Mouse (Mus musculus): ENCODE measurements around the gene Abcf1. TPM values are rescaled to one million over a fixed set of nuclear protein-coding genes. Genes with fewer than 3 reads are reported as not detected.
"Not testable (repeated sequence)": the region's sequence is repeated elsewhere in the genome, so short reads cannot be mapped to it uniquely, and the experiment has no call there.

Gene Abcf1
- total RNA-seq (2015) (46.1 and 50.1 TPM in 2 replicates), total RNA-seq (2017) (150 and 251 TPM in 2 replicates)

DNA sequence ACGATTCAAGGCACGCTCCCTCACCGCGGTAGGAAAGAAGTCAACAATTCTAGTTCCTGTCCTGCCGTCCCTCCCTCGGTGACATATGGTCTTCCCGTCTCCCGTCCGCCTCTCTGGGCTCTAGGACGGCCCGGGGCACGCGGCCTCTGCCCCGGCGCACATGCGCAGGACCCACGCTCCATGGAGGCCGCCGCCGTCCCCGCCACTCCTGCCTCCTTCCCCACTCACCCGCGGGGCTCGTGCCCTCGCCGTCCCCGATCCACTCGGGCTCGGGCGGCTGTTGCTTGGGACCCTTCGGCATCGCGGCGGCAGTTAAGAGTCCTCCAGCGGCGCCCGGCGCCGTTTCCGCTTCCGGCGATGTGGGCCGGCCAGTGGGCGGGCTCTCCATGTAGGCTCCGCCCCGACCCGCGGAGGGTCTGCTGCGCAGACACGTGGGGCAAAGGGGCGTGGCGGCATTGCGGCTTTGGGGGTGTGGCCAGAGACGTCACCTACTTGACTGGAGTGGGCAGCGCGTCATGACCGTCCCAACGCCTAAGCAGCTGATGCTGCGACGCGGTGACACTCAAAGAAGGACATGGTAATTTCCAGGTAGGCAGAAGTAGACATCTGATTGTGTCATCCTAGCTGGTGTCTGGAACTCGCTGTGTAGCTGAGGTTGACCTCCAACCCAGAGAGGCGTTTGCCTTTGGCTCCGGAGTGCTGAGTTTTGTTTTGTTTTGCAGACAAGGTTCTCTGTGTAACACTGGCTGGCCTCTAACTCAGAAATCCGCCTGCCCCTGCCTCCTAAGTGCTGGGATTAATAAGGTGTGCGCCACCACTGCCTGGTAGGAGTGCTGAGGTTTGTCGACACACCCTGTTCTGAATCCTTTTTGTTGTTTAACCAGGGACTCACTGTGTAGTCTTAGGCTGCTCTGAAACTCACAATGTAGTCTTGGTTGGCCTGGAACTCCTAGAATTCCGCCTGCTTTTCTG lies at the start of gene Abcf1:
Gene Abcf1, minus strand, starts transcription at position 344 of the 972 bp plus-strand sequence.
- ATAC-seq (replicated peaks; ENCODE audit: poor library complexity), result peak; percentile 97

DNA sequence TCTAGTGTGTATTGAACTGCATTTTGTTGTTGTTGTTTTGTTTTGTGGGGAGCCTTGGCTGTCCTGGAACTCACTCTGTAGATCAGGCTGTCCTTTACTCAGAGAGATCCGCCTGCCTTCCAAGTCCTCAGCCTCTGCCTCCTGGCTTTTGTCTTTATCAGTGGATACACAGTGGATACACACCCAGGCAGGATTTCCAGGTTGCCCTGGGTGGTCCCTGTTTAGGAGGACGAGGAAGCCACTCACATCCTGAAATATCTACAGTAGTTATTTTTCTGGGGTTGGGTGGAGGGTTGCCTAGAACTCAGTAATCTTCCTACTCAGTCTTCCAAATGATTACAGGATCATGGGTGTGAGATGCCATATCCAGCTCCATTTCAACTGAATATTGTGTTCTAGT lies 49.4 kb upstream of the Abcf1 start:
- ATAC-seq (replicated peaks; ENCODE audit: poor library complexity), result no peak

GRCm38 (mm10) chr17:36017046-36017445 lies 47.5 kb upstream of the Abcf1 start:
- no peak for ATAC-seq (replicated peaks; ENCODE audit: poor library complexity)

GRCm38 (mm10) chr17:36014977-36015376 lies 45.4 kb upstream of the Abcf1 start:
- no peak for ATAC-seq (replicated peaks; ENCODE audit: poor library complexity)

GRCm38 (mm10) chr17:36004409-36004808 lies 34.8 kb upstream of the Abcf1 start:
- not testable (repeated sequence) for ATAC-seq (replicated peaks; ENCODE audit: poor library complexity)

GRCm38 (mm10) chr17:36003331-36003730 lies 33.8 kb upstream of the Abcf1 start:
- ATAC-seq (replicated peaks; ENCODE audit: poor library complexity), result no peak

DNA sequence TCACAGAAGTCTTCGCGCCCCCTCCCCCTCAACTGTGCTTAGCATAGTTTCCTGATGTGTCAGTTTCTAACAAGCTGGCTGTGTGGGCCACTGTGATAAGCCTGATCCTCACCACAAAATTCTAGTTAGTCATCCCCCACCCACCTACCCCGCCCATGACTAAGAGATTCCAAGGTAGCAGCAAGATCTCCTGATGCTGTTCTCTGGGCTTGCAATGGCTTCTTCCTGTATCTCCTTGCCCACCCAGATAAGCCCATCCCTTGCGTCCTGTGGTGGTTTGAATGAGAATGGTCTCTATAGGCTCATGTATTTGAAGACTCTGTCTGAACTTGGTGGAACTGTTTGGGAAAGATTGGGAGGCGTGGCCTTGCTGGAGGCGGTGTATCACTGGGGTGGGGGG lies 32.4 kb upstream of the Abcf1 start:
- ATAC-seq (replicated peaks; ENCODE audit: poor library complexity), result peak; percentile 55

GRCm38 (mm10) chr17:36001121-36001897 lies 31.7 kb upstream of the Abcf1 start:
- no peak for ATAC-seq (replicated peaks; ENCODE audit: poor library complexity)

- no peak for ATAC-seq (replicated peaks; ENCODE audit: poor library complexity)
Observed at GRCm38 (mm10) chr17:36000349-36000748, 30.8 kb upstream of the Abcf1 start.

GRCm38 (mm10) chr17:35999356-35999755 lies 29.8 kb upstream of the Abcf1 start:
- ATAC-seq (replicated peaks; ENCODE audit: poor library complexity), result peak; percentile 4; the same call in 1 of the 2 replicates

GRCm38 (mm10) chr17:35998545-35999305 lies 29.2 kb upstream of the Abcf1 start:
- ATAC-seq (replicated peaks; ENCODE audit: poor library complexity), result no peak

GRCm38 (mm10) chr17:35997713-35998510 lies 28.4 kb upstream of the Abcf1 start:
- ATAC-seq (replicated peaks; ENCODE audit: poor library complexity), result peak; percentile 32

DNA sequence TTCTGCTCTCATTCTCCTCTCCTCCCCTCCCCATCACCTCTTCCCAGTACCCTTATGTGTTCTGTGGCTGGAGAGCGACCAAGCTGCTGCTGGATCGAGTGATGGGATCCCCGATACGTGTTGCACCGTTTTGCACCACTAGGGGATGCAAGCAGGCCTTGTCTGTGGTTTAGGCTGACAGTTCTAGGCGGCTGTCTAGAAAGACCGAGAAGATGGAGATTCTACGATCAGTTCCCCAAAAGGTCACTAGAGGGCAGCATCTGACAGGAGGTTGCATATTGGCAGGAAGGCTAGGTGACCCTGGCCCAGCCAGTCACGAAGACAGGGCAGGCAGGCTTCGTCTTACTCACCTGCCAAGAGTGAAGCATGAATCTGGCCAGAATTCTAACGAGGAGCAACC lies 27.4 kb upstream of the Abcf1 start:
- ATAC-seq (replicated peaks; ENCODE audit: poor library complexity), result peak; percentile 60

DNA sequence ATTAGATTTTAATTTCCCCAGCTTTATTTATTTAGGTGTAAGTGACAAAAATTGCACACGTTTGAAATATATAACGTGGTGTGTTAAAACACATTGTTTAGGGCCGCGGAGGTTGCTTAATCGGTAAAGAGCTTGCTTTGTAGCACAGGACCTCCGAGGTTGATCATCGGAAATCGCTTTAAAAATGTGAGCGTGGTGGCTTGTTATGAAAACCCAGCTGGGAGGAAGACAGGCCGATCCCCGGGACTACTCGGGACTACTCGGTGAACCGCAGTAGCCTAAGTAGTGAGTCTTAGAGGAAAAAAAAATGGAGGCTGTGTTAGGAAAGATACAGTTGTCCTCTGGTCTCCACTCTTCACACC lies 25.3 kb upstream of the Abcf1 start:
- ATAC-seq (replicated peaks; ENCODE audit: poor library complexity), result no peak

DNA sequence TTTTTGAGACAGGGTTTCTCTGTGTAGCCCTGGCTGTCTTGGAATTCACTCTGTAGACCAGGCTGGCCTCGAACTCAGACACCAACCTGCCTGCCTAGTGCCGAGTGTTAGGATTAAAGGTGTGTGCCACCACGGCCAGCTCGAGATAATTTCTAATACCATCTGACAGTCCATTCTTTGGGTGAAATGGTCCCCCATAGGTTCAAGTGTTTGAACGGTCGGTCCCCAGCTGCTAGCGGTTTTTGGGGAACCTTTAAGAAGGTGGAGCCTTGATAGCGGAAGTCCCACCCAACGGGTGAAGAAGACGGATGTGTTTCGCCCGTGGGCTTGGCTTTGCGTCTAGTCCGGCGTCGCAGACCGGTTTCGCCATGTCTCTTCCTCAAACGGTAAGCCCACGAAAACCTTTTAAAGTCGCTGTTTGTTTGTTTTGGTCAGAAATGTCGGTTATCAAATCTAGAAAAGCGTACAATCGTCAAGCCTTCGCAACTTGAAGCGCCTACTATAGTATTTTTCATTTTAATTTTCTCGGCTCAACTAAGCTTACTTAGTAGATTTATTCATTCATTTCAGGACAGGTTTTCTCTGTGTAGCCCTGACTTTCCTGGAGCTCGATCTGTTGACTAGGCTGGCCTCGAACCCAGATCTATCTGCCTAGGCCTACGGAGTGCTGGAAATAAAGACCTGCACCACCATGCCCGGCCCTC lies 24.8 kb upstream of the Abcf1 start:
- peak; percentile 54 for ATAC-seq (replicated peaks; ENCODE audit: poor library complexity)

GRCm38 (mm10) chr17:35993675-35994074 lies 24.1 kb upstream of the Abcf1 start:
- ATAC-seq (replicated peaks; ENCODE audit: poor library complexity), result peak; percentile 66

- no peak for ATAC-seq (replicated peaks; ENCODE audit: poor library complexity)
Observed at GRCm38 (mm10) chr17:35991781-35992180, 22.2 kb upstream of the Abcf1 start.

DNA sequence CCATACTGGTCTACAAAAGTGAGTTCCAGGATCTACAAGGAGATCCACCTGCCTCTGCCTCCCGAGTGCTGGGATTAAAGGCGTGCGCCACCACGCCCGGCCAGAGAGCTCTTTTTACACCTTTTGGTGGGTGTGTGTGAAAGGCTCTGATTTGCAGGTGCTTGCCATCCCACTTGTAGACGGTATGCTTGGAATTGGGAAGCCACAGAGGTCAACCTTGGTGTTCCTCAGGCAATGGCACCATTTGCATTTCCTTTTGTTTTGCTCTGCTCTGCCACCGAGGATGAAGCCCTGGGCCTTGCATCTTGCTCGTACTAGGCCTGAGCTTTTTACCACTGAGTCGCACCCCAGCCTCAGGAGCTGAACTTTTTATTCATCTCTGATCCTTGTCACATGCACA lies 12.2 kb upstream of the Abcf1 start:
- no peak for ATAC-seq (replicated peaks; ENCODE audit: poor library complexity)

DNA sequence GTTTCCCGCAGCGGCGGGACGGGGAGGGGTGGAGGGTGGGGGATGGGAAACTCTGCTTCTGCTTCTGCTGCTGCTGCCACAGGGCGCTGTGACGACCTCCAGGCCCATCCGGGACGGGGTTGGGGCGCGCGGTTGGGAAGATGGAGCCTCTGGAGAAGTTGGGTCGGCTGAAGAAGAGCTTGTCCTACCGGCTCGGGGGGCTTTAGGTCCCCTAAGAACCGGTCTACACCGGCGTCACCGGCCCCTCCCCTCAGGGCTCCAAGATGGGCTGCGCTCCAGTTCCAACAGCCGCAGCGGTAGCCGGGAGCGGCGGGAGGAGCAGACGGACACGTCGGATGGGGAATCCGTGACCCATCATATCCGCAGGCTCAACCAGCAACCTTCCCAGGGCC lies 10.8 kb upstream of the Abcf1 start:
- no peak for ATAC-seq (replicated peaks; ENCODE audit: poor library complexity)

All from megakaryocyte progenitor cell, adult 5-6 weeks (primary cell).